Mouse (Mus musculus): ENCODE data around the gene Hipk2.

DNA sequence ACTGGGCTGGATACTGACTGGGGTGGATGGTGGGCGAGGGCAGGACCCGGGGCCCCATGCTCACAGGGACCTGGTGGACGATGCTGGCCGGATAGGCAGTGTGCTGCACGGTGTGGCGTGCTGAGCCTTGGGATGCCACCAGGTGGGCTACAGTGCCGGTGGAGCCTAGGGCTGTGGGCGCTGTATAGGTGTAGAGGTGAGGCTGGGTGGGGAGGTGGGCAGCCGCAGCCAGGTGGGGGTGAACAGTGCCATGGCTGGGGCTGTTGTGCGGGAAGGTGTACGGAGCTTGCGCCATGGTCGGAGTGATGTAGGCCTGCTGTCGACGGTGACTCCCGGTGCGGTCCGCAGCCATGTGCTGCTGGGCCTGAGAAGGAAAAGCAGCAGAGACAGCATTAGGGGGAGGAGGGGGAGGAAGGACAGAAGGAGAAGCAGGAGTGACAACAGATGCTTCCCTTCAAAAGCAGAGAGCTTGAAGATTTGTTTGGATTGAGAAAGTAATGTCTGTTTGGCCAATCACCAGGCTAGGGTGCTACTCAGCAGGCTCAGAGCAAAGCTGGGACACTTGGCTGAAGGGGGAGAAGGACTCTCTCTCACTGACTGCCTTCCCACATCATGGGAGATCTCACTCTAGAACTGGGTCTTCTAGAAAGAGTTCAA lies 177.6 kb downstream of the Hipk2 start:
- TF ChIP-seq CTCF (IDR thresholded peaks at IDR 0.05; ENCODE audit: borderline replicate concordance, insufficient read depth, low read depth, low read length) (no peak), POLR2A (IDR thresholded peaks at IDR 0.05; ENCODE audit: borderline replicate concordance, insufficient read depth, low read length) (no peak)

Measured in cerebellum, adult 2 months (tissue).